Mouse (Mus musculus): ENCODE measurements around the gene Olfr1290.

Olfr1290 gene

DNA sequence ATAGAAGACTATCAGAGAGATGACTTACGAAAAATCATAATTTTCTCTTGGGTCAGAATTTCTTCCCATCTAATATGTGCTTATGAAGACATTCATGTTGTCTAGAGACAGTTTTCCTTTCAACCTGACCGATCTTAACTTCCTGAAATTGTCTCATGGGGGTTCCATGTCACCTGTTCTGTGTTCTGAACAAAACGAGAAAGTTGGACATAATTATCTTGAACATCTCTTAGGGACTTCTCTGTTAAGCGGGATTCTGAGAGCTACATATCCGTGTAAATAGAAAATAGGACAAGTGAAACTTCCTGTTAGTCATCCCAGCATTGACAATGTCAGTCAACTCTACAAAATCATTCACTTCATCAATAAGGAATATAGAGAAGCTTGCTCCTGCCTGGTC, at the start of gene Olfr1290:
Gene Olfr1290 (minus strand): TSS at position 101 of the 400 bp plus-strand sequence.
- in situ Hi-C loops (cut with MboI, MseI), result no loop called here

DNA sequence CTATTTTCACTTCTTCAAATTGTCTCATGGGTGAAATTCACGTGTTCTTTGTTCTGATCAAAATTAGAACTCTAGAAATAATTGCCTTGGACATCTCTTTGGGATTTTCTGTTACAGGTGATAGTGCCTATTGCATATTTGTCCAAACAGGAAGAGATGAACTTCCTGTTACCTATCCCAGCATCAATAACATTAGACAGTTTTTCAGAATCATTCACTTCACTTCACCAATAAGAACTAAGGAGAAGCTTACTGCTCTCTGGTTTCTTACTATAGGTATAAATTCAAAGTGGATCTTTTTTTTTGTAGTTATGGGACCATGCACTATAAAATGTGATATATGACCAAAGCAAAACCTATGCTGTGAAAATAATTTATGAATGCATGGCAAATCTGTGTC, 46.6 kb upstream of the Olfr1290 start, which contains the start of gene Olfr1294:
Gene Olfr1294 (minus strand): TSS at position 101 of the 400 bp plus-strand sequence.
- in situ Hi-C loops (cut with MboI, MseI), result no loop called here

DNA sequence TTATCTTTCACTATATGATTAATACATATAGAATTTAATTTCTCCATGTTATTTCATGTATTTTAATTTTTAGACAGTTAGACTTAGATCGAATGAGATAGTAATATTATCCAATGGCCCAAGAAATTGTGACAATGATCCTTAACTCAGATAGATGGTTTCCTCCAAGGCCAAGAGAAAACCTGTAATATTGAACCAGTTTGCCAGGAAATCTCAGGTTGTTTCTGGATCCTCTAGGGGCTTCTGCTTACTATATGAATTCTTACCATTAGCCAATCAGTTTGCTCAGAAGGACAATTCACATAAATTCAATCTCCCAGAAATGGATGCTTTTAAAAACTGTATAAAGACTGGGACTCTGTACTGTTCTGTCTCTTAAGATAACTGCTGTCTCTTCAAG, 31.3 kb upstream of the Olfr1290 start, which contains the start of gene Olfr1293-ps:
Gene Olfr1293-ps (plus strand): TSS at position 301 of the 400 bp plus-strand sequence.
- in situ Hi-C loops (cut with MboI, MseI), result no loop called here

DNA sequence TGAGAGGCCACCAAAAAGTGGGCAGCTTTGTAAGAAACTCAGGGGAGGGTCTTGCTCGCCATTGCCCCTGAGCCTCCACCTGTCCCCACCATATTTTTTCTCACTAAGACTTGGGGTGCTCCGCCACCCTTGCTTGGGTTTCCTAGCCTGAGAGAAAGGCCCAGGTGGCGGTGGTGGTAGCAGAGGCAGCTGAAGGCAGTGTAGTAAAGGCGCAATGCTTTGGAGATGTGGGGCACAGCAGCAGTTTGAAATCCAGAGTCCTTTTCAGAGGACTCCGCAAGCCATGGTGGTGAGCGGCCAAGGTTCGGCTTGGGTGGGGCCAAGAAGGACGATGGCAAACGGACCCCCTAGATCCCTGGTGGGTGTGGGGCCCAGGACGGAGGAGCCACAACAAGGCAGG, 23.8 kb upstream of the Olfr1290 start:
- in situ Hi-C loops (cut with MboI, MseI), result no loop called here

DNA sequence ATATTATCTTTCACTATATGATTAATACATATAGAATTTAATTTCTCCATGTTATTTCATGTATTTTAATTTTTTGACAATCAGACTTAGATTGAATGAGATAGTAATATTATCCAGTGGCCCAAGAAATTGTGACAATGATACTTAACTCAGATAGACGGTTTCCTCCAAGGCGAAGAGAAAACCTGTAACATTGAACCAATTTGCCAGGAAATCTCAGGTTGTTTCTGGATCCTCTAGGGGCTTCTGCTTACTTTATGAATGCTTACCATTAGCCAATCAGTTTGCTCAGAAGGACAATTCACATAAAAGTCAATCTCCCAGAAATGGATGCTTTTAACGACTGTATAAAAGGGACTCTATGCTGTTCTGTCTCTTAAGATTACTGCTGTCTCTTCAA, 3.3 kb upstream of the Olfr1290 start, which contains the start of gene Olfr1291-ps1:
Gene Olfr1291-ps1 (plus strand): TSS at position 301 of the 400 bp plus-strand sequence.
- in situ Hi-C loops (cut with MboI, MseI), result no loop called here

DNA sequence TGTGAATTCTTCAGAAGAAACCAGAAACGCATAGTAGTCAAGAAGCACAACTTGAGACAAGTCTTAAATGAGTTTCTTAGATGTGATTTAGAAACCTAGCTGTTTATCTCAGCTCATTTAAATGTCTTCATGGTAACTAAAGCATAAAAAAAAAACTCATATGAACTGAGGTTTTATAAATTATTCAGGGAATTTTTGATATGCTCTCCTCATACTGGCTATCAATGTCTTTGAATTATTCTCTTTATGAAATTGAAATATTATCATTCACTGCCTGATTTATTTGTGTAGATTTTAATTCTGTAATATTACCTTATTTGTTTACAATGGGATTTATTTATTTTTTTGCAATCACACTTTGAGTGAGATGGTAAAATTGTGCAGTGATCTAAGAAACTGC, 13.1 kb downstream of the Olfr1290 start, which contains the start of gene Olfr1289:
Gene Olfr1289 (plus strand): TSS at position 301 of the 400 bp plus-strand sequence.
- in situ Hi-C loops (cut with MboI, MseI), result no loop called here

DNA sequence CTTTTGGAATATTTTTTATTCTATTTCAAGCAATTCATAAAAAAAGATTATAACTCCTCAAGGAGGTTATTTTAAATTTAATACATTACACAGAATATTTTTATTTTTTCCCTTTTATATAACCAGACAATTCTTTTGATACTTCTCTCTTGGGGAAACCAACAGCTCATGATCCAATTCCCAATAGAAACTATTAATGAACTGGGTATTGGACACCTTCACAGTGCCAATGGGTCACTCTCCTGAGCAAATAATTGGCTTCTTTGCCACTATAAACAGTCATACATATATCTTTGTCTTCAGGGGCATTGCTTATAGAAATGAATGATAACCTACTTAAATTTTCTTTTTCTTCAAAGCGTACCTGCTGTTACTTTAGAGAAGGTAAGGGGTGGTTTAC, 19.8 kb downstream of the Olfr1290 start, which contains the start of gene Olfr1288:
Gene Olfr1288 (plus strand): TSS at position 301 of the 400 bp plus-strand sequence.
- in situ Hi-C loops (cut with MboI, MseI), result loop anchor here (25.0 kb wide), 1 partner anchor 1664 kb away; no protein-coding TSS in a partner anchor

DNA sequence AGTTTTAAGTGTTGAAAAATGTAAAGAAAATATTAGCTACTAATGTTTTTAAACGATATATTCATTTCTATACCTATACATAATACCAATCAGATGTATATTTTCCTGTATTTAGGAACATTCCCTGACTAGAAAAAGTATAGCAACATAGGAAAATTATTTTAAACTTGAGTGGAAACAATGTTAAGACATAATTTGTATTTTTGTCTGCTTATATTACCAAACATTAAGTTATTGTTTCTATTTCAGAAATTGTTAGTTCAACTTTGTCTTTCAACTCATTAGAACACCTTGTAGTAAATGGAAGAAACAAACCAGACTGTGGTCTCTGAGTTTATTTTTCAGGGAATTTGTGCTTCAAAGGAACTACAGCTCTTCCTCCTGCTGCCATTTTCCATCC, 44.8 kb downstream of the Olfr1290 start, which contains the start of gene Olfr1287:
Gene Olfr1287 (plus strand): TSS at position 301 of the 400 bp plus-strand sequence.
- in situ Hi-C loops (cut with MboI, MseI), result no loop called here
